Mouse (Mus musculus) E14TG2a.4 (cell line): ENCODE data around the gene Fam241a.
A peak's percentile ranks its signal among the peaks of the same experiment; 100 is the strongest.

ENCODE experiments used
- H3K27me3 ChIP-seq: 2 replicates; pipeline ENCODE4 v1.6.1; 2014; ENCODE audit warnings: low read length, control low read depth; ENCODE audit not compliant: insufficient read depth
- H3K36me3 ChIP-seq: 2 replicates; pipeline ENCODE4 v1.6.1; 2014; ENCODE audit warnings: low read length, control low read depth; ENCODE audit not compliant: insufficient read depth
- H3K4me1 ChIP-seq: replicated peaks from 2 replicates; pipeline ENCODE4 v1.6.1; 2014; ENCODE audit warnings: low read depth, low read length, control low read depth
- H3K4me3 ChIP-seq: replicated peaks from 2 replicates; pipeline ENCODE4 v1.5.1; 2014; ENCODE audit warnings: mild to moderate bottlenecking, low read length
- H3K9me3 ChIP-seq: 2 replicates; pipeline ENCODE4 v1.6.1; 2014; ENCODE audit warnings: low read length, control low read depth
- CTCF ChIP-seq: conservative IDR thresholded peaks from 2 replicates; pipeline ENCODE4 v1.5.1; 2014; ENCODE audit warnings: low read length
- NANOG ChIP-seq: IDR thresholded peaks from 2 replicates; pipeline ENCODE4 v1.6.1; 2014; ENCODE audit warnings: borderline replicate concordance, low read length, mixed read lengths
- POU5F1 ChIP-seq: IDR thresholded peaks from 2 replicates; pipeline ENCODE4 v1.6.1; 2014; ENCODE audit warnings: low read length, borderline replicate concordance

Fam241a gene

DNA sequence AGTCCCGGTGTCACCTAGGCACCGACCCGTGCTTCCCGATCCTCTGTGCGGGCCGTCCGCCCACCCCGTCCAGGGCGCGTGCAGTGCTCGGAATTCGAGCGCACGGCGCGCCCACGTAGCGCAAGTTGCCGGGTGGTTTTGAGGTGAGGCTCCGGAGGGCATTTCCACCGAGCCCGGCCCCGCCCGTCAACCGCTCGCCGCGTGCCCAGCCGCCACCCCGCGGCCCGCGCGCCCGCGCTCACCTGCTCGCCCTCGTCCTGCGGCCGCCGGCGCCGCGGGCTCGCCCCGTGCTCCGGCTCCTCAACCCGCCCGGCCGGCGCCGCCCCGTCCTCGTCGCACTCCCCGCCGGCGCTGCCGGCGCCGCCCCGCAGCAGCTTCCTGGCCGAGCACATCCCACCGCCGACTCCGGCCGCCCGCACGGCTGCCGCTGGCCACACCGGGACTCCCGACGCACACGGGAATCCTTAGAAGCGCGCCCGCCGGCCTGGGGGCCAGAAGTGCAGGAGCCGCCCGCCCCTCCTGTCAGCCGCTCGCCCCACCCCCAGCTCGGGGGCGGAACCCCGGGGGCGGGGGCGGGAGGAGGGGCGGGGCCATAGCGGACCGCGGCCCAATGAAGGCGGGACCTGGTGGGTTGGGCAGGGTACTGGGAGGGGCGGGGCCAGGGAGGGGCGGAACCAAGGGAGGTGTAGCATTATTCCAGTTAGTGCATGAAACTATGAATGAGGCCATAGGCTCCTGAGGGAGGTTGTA, at the start of gene Fam241a:
TSS of gene Fam241a (minus strand) at position 533 of the 750 bp plus-strand sequence.
- H3K4me3 ChIP-seq = peak within 1 kb of the TSS; percentile 83
- TF ChIP-seq NANOG (no peak), CTCF (no peak), POU5F1 (no peak)
- H3K27me3 ChIP-seq = peaks cover 7% of the 10 kb centered on the region
- 0 out of 2 replicates have a peak, but pooled peaks cover 3% of the 10 kb centered on the region for H3K9me3 ChIP-seq
- no peaks in the 10 kb centered on the region for H3K36me3 ChIP-seq
- H3K4me1 ChIP-seq = no peaks in the 10 kb centered on the region

DNA sequence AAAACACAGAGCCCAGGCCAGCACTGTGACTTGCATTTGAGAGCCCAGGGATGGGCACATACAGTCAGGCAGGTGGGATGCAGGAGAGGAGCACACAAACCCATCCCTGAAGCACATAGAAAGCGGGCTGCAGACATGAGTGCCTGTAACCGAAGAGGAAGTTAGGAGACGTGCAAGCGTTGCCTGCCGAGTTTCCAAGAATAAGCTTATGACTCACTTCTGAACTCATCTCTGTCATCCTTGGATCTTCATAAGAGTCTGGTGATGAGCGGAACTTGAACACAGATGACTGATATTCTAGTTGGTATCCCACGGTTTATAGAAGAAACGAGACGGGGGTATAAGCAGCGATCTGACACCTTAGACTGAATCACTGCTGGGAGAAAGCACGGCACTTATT, 36.3 kb upstream of the Fam241a start:
- no peaks in the 10 kb centered on the region for H3K27me3 ChIP-seq
- peaks cover 14% of the 10 kb centered on the region for H3K9me3 ChIP-seq
- H3K4me3 ChIP-seq = no peak overlapping the region
- H3K4me1 ChIP-seq = peaks cover 10% of the 10 kb centered on the region
- TF ChIP-seq CTCF = no peak
- no peak for TF ChIP-seq NANOG
- H3K36me3 ChIP-seq = no peaks in the 10 kb centered on the region

DNA sequence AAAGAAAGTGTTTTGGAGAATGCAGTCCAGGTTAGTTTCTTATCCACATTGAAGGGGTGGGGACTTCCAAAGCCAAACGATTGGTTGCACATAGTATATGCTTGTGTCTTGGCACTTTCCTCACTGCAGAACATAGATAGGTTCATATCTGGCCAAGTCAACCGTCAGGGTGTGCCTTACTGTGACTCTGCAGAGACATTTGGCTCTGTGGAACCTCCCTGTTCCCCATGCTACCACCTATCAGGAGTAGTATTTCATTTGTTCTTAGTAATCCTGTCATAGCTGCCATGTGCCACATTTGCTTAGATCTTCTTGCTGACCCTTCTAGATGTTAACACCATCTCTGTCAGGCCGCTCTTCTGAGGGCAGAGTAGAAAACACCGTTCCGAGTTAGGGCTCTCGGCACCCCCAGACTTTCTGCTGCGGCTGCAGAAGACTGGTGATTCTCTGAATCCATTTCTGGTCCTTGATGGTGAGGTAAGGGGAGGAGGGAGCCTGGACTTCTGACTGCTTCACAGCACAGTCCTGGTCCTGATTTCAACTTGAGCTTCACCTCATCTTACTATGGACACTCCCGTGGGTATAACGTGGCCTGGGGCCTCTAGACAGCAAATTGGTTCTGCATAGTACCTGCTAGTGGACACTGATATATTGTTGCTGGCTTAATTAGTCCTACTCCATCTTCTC, 34.3 kb upstream of the Fam241a start:
- TF ChIP-seq NANOG (no peak), POU5F1 (no peak), CTCF (no peak)
- Histone ChIP-seq H3K36me3 (no peaks in the 10 kb centered on the region), H3K4me3 (no peak overlapping the region), H3K27me3 (0 out of 2 replicates have a peak, but pooled peaks cover 3% of the 10 kb centered on the region), H3K4me1 (peaks cover 27% of the 10 kb centered on the region), H3K9me3 (peaks cover 6% of the 10 kb centered on the region; the same call in 1 of the 2 replicates)

DNA sequence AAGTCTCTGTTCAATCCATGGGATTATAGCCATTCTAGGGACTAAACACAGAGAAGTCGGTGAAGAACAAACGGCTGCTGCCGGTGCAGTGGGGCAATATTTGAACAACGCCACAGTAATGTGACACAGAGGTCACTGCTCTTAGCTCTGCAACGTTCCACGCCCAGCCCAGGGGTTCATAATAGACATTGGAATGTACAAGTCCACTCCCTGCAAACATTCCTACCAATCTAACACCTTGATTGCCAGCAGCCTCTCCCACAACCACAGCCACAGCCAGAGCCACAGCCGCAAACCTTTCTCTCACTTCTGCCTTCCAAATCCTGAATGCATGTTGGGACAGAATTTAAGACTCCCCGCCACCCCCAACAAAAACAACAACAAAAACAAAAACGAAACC, 33.8 kb upstream of the Fam241a start:
- H3K4me3 ChIP-seq = no peak overlapping the region
- H3K4me1 ChIP-seq = peaks cover 32% of the 10 kb centered on the region
- no peak for TF ChIP-seq POU5F1
- no peak for TF ChIP-seq CTCF
- TF ChIP-seq NANOG = no peak
- no peaks in the 10 kb centered on the region for H3K36me3 ChIP-seq
- 0 out of 2 replicates have a peak, but pooled peaks cover 3% of the 10 kb centered on the region for H3K27me3 ChIP-seq
- 0 out of 2 replicates have a peak, but pooled peaks cover 4% of the 10 kb centered on the region for H3K9me3 ChIP-seq

DNA sequence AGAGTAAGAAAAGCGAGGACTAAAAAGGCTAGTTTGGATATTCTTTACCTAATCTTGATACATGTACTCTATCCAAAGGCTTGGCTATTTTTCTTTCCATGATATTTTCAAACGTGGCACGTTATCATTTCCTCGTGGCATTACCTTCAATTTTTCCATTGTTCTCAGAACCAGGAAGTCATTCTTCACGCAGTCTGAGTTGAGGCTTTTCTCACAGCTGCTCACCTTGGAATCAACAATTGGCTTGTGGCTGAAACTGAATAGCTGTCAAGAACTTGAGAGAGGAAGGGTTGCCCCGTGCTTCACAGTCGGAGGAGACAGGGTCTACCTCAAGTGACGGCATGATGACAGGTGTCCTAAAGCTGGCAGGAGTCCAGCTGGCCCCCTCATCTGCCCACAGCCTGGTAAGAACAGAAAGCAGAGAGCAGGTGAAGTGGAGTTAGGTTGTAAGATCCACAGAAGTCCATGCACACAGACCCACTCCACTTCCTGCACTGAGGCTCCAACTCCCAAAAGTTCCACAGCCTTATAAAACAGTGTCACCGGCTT, 30.6 kb upstream of the Fam241a start:
- H3K4me3 ChIP-seq = no peak overlapping the region
- H3K27me3 ChIP-seq = 0 out of 2 replicates have a peak, but pooled peaks cover 3% of the 10 kb centered on the region
- no peaks in the 10 kb centered on the region for H3K36me3 ChIP-seq
- no peaks in the 10 kb centered on the region for H3K9me3 ChIP-seq
- H3K4me1 ChIP-seq = peaks cover 35% of the 10 kb centered on the region
- TF ChIP-seq NANOG = no peak
- TF ChIP-seq CTCF = no peak
- TF ChIP-seq POU5F1 = no peak

DNA sequence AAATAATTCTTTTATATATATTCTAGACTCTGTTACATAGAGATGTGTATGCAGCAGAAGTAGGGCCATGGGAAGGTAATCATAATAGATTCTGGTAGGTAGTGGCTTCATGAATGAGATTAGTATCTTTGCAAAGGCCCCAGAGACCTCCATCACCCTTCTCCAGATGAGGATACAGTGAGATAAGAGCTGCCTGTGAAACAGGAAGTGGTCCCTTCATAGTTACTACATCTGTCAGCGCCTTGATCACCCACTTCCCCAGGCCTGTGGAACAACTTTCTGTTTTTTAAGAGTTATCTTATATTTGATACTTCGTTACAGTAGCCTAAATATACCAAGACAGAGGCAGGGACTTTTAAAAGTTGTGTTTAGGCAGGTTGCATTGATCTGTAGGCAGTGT, 28.3 kb upstream of the Fam241a start:
- Histone ChIP-seq H3K9me3 (no peaks in the 10 kb centered on the region), H3K4me1 (peaks cover 24% of the 10 kb centered on the region), H3K36me3 (no peaks in the 10 kb centered on the region), H3K27me3 (0 out of 2 replicates have a peak, but pooled peaks cover 3% of the 10 kb centered on the region), H3K4me3 (no peak overlapping the region)
- TF ChIP-seq CTCF (no peak), NANOG (no peak)

DNA sequence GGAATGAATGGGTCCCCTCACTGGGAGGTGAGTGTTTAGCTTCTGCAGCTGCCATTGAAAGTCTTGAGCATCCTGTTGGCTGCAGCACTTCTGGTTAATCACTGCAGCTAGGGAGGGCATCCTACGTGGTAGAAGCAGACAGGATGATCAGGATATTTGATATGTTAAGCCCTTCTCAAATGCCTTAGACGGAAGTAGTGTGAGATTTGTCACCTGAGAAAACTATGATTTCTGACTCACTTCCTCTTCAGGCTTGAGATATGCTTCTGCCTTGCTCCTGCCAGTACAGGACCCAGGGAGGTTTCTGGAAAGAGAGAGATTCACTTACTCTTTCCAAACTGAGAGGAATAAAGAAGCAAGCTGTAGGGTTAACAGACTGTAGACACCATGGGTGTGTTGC, 27.1 kb upstream of the Fam241a start:
- H3K27me3 ChIP-seq = 0 out of 2 replicates have a peak, but pooled peaks cover 3% of the 10 kb centered on the region
- peaks cover 24% of the 10 kb centered on the region for H3K4me1 ChIP-seq
- no peaks in the 10 kb centered on the region for H3K9me3 ChIP-seq
- no peak overlapping the region for H3K4me3 ChIP-seq
- no peak for TF ChIP-seq CTCF
- TF ChIP-seq NANOG = no peak
- no peak for TF ChIP-seq POU5F1
- no peaks in the 10 kb centered on the region for H3K36me3 ChIP-seq

DNA sequence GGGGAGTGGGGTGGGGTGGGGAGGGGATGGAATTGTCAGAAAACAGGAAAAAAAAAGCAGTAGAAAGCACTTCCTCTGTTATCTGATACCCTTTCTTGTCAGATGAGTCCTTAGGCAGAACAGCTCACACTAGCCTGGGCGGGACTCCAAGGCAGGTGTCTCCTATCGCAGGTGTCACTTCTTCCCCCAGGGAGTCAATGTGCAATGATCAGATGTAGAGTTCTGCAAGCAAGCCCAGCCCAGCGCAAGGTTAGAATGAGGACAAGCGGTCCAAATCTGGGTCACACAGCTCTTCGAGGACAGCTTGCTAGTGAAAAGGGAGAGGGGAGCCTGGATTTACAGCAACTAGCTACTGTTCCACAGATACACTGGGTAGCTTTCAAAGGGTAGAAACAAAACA, 26.0 kb upstream of the Fam241a start:
- peaks cover 22% of the 10 kb centered on the region for H3K4me1 ChIP-seq
- H3K36me3 ChIP-seq = no peaks in the 10 kb centered on the region
- no peak overlapping the region for H3K4me3 ChIP-seq
- H3K9me3 ChIP-seq = no peaks in the 10 kb centered on the region
- H3K27me3 ChIP-seq = 0 out of 2 replicates have a peak, but pooled peaks cover 3% of the 10 kb centered on the region
- TF ChIP-seq POU5F1 = no peak
- TF ChIP-seq CTCF = no peak
- no peak for TF ChIP-seq NANOG
